In the genomic region with DNA sequence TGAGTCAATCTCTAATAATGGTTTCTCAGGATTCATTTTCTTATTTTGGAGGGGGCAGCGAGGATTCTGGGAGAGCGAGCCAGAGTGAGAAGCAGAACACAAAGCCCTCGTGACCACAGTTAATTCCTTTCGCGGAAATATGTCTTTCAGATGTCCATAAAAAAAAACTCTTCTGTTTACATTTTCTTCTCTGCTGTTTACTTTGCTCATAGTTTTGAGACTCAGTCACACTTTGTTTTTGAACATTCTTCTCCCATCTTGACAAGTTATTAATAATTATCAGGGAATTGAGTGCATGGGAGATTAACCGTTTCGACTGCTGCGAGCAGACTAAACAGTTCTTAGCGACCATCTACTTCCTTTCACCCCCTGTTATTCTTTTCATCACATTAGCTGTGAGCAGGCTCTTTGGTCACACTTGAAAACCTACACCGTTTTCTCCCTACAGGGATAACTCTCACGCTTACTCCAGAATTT, we compare ENCODE assay signal across 8 mouse cellular contexts.
DNase-seq lines count a peak whose midpoint lies in the region.

No protein-coding gene starts in this region.

- DNase-seq in cerebellum, postnatal 10 days = peak; percentile 3 to 13
- no peak for DNase-seq in cerebellum, adult 8-10 months
- peak; percentile 6 to 12 for DNase-seq in urinary bladder, adult 18-20 months (ENCODE audit: low spot score in 2 of 2)
- DNase-seq in urinary bladder, adult 2 months (ENCODE audit: low spot score) = no peak
- peak; percentile 52 for DNase-seq in lung, postnatal 10 days
- DNase-seq in yolk sac, embryonic 10.5 days (ENCODE audit: low spot score) = peak; percentile 3
- no peak for DNase-seq in spleen, adult 12 weeks (ENCODE audit: low spot score)
- no peak for DNase-seq in layer of hippocampus, postnatal 36 days

Comparison
In these comparisons a context has a peak if more than half of its experiments do, and no peak if none do; other contexts are left out.
1. DNase-seq: peak in cerebellum, postnatal 10 days (2 of 2), urinary bladder, adult 18-20 months (2 of 2), lung, postnatal 10 days (single experiment) and yolk sac, embryonic 10.5 days (single experiment); none in cerebellum, adult 8-10 months (single experiment), urinary bladder, adult 2 months (single experiment), spleen, adult 12 weeks (single experiment) and layer of hippocampus, postnatal 36 days (0 of 2).